Mouse (Mus musculus) liver, adult 2 months (tissue): ENCODE results near the gene Appl2.

Experiments
- CTCF ChIP-seq: fragments of 200-500 bp; IDR thresholded peaks from 2 replicates; pipeline ENCODE4 v1.5.1; 2011; ENCODE audit warnings: low read depth, low read length, control low read depth
- POLR2A ChIP-seq: fragments of 200-500 bp; IDR thresholded peaks from 2 replicates; pipeline ENCODE4 v1.6.1; 2011; ENCODE audit warnings: low read length, control low read depth; ENCODE audit not compliant: insufficient read depth; ENCODE audit errors: extremely low read depth

DNA sequence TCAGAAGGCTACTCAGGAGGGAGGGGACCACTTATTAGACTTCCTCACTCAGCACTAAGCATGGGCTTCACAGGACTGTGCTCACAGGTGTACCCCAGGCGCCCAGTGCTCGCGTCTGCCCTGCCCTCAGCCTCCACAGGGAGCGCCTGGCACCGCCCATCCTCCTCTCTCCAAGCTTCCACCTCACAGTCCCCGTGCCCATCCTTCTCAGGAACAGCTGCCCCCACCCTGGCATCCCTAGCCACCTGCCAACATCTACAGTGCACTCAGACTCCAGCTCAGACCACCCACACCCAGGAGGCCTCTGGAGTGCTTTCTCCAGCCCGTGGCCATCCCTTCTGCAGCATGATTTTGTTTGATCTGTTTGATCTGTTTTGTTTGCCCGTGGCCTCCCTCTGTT lies 24.5 kb downstream of the Appl2 start:
- TF ChIP-seq POLR2A (no peak), CTCF (no peak)
